Mouse (Mus musculus) megakaryocyte, adult 5-6 weeks (primary cell): ENCODE measurements around the gene Atp6v1a. TPM values are rescaled to one million over a fixed set of nuclear protein-coding genes. Genes with fewer than 3 reads are reported as not detected.

Source experiments
- ATAC-seq: 2 replicates; pipeline ENCODE4 v1.8.0; 2016; ENCODE audit warnings: mild to moderate bottlenecking, inconsistent platforms; ENCODE audit not compliant: poor library complexity, severe bottlenecking
- total RNA-seq, 2 experiments: library from RNA; stranded (forward) in 1 of 2; stranded (reverse) in 1 of 2; fragments of 153-499, 151-499 nt in 1 of 2; fragments of 221-1000, 200-1000 nt in 1 of 2; gene quantifications; 2 replicates each; pipeline versions ENCODE4 v1.2.3 to v1.2.4; 2015 to 2017

The Atp6v1a gene
- total RNA-seq, 2 experiments from 2014 or later = 92.1 to 131 TPM

DNA sequence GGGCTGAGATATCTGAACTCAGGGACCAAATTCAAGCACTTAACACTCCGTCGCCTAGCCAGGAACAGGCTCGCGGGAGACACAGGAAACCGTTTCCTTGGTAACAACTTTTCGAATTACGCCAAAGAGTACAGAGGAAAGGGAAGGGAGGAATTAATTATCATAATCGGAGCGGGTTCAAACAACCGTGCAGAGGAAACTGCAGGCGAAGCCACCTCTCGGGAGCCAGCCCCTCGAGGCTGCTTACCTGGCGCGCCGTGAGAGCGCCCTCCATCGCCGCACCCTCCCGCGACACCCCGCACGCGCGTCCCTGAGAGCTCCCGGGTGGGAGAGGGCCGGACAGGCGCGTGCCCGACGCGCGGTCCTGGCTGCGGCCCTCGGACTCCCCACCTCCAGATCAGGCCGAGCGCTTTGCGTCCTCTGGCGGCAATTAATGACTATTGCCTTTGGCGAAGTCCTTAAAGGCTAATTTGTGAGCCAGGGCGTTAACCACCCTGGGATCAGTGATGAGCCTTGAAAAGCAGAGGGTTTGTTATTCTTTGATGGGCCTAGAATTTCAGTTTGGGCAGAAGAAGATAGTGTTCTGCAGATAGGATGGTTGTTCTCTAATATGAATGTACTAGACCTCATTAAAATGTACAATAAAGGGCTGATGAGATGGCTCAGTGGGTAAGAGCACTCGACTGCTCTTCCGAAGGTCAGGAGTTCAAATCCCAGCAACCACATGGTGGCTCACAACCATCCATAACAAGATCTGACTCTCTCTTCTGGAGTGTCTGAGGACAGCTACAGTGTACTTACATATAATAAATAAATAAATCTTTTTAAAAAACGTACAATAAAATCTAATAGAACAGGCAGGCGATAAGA lies 76.2 kb downstream of the Atp6v1a start, which contains the start of gene Gramd1c:
Gene Gramd1c, minus strand, starts transcription at position 321 of the 870 bp plus-strand sequence.
- ATAC-seq = peak; percentile 90

DNA sequence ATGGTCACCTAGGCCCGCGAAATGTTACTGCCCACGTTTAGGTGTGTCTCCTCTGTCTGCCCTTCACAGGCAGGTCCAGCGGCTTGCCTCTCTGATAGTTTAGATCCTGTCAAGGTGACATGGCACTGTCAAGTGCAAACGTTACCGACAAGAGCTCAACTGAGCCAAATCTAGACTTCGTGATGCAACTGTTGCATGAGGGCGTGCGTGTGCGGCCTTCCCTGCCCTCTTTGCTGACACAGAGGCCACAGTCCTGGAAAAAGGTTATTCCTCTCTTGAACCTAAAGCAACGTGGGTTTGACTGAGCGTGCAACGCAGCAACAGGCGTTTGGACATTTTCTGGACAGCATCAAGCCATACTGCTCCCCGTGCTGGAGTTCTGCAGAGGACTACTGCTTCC lies 78.2 kb downstream of the Atp6v1a start:
- no peak for ATAC-seq

DNA sequence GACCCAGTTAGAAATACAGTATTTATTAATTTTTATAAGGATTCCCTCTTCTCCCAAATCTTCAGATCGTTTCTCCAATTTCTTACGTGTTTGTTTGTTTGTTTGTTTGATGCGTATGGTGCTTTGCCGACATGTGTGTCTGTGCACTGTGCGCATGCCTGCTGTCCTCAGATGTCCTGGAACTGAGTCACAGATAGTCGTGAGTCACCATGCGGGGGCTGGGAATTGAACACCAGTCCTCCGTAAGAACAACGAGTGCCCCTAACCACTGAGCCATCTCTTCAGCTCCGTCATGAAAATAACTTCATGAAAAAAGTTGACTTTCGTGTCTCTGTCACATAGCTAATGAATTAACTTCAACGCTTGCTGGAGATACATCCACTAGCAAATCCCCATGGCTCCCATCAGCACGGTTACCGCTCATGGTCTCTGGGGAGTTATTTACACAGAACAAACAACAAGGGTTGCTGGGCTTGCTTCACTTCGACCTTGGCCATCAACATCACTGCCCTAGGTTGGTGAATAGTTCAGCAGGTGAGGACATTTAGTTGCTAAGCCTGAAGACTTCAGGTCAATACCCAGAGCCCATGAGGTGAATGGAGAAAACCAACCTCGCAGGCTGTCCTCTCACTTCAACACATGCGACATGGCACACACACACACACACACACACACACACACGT lies 78.8 kb downstream of the Atp6v1a start:
- no peak for ATAC-seq

DNA sequence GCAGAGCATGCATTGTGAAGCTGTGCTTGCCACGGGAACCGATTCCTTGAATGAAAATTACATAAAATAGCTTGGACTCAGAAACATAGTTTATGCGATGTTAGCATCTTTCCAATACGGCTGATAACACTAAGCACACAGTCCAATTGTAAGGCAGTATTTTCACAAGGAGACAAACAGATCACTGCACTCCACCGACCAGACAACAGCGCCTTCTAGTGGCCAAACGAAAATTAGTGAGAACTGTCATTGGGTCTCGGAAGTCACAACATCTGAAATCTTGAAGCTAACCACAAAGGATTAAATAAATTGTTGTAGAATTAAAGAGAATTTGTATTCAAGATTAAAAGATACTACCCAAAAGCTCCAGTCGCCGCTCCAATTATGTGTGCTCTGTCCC lies 80.8 kb downstream of the Atp6v1a start:
- peak; percentile 62; the same call in 1 of the 2 replicates for ATAC-seq

DNA sequence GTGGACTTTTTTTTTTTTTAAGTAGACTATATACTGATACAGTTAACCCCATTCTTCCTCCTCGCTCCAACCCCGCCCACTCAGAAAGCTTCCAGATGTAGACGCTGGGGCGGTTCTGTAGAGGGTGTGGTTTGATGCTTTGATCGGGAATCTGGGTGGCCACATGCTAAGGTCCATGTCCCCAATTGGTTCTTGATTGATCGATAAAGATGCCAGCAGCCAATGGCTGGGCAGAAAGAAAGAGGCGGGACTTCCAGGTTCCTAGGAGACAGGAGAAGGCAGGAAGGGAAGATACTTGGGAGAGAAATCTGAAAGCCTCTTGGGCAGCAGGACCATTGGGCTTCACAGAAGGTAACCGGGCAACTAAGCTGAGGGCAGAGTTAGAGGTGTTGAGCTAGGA lies 83.7 kb downstream of the Atp6v1a start:
- no peak for ATAC-seq

DNA sequence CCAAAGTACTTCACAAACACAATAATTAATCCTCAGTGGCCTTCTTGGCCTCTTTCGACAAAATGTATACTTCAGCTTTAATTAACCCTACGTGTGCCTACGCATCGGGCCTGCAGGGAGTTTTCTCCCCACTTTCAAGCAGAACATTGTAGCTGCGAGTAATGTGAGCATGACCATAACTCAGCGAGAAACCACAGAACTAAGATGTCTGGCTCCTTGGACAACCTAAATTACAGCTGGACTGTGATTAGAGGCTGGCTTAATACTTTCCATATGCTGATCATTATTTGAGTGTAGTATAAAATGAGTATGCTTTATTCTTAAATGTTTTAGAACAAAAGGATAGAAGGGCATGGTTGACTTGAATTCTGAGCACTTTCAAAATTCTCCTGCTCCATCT lies 86.2 kb downstream of the Atp6v1a start:
- ATAC-seq = no peak

DNA sequence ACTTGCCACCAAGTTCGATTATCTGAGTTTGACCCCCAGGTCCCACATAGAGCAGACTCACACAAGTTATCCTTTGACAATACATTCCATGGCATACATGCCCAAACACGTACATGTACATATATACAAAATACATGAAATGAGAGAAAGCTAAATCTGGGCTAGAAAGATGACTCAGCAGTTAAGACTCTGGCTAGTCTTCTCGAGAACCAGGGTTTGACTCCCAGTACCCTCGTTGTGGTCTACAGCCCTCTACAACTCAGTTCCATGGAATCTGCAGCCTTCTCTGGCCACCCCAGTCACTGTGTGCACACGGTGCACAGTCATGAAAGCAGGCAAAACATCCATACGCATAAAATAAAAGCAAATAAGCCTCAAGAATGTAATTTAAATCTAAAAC lies 87.1 kb downstream of the Atp6v1a start:
- no peak for ATAC-seq

DNA sequence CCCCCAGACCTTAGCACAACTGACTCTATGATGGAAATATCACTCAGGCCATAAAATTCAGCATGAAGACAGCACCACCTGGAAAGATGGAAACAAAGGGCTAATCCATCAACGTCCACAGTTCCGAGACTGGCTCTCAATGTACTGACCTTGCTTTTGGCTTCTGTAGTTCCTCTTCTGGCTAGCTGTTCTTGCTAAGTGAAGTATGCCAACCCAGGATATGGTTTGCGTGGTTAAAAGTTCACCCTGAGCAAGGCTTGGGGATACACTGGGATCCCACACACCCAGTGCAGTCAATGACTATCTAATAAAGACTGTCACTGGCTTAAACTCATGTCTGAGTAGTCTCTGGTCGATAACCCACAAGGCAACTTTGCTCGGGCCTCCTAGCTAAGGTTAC lies 89.4 kb downstream of the Atp6v1a start:
- no peak for ATAC-seq

DNA sequence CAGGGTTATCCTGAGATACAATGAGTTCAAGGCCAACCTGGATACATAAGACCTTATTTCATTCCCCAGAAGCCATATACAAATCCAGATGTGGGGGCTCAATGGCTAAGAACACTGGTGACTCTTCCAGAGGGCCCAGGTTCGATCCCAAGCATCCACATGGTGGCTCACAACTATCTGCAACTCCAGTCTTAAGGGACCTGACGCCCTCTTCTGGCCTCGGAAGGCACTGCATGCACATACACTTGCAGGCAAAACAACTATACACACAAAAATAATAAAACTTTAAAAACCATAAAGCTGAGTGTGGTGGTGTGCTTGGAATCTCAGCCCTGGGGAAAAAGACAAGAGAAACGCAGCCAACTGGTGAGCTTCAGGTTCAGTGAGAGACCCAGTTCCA lies 100.4 kb downstream of the Atp6v1a start:
- ATAC-seq = no peak

Other genes starting within 250 kb of the Atp6v1a start
- gene Ccdc191, start 249.9 kb downstream of the Atp6v1a start, total RNA-seq (2015) = 2.6 and 5.8 TPM in 2 replicates
- 4.6 and 10.7 TPM in 2 replicates for gene Ccdc191, start 249.9 kb downstream of the Atp6v1a start, total RNA-seq (2017)
- gene Qtrt2, start 212.9 kb downstream of the Atp6v1a start, total RNA-seq (2015) = 2.6 and 3.5 TPM in 2 replicates
- 7.8 and 15.8 TPM in 2 replicates for gene Qtrt2, start 212.9 kb downstream of the Atp6v1a start, total RNA-seq (2017)
- gene Zdhhc23, start 159.9 kb downstream of the Atp6v1a start, total RNA-seq (2015) = 0.91 and 0.98 TPM in 2 replicates
- gene Zdhhc23, start 159.9 kb downstream of the Atp6v1a start, total RNA-seq (2017) = 0.41 and 1.5 TPM in 2 replicates
- gene Gramd1c, start 76.4 kb downstream of the Atp6v1a start, total RNA-seq (2015) = 0.21 and 0.74 TPM in 2 replicates
- 0.40 and 0.89 TPM in 2 replicates for gene Gramd1c, start 76.4 kb downstream of the Atp6v1a start, total RNA-seq (2017)
- gene Naa50, start 125 bp upstream of the Atp6v1a start, total RNA-seq (2015) = 66.0 and 77.7 TPM in 2 replicates
- 49.4 and 59.2 TPM in 2 replicates for gene Naa50, start 125 bp upstream of the Atp6v1a start, total RNA-seq (2017)
- gene Usf3, start 33.5 kb upstream of the Atp6v1a start, total RNA-seq (2015) = 36.9 and 41.7 TPM in 2 replicates
- 13.9 and 17.6 TPM in 2 replicates for gene Usf3, start 33.5 kb upstream of the Atp6v1a start, total RNA-seq (2017)
- 0.07 and 1.5 TPM in 2 replicates for gene Sidt1, start 193.5 kb upstream of the Atp6v1a start, total RNA-seq (2015)
- gene Sidt1, start 193.5 kb upstream of the Atp6v1a start, total RNA-seq (2017) = 0.29 and 0.73 TPM in 2 replicates
- 14.8 and 17.9 TPM in 2 replicates for gene Spice1, start 207.4 kb upstream of the Atp6v1a start, total RNA-seq (2015)
- gene Spice1, start 207.4 kb upstream of the Atp6v1a start, total RNA-seq (2017) = 12.7 and 23.5 TPM in 2 replicates